Mouse (Mus musculus) cerebellum, adult 2 months (tissue): ENCODE data around the gene Top2b. TPM values are rescaled to one million over a fixed set of nuclear protein-coding genes. Genes with fewer than 3 reads are reported as not detected.
A peak's percentile ranks its signal among the peaks of the same experiment; 100 is the strongest.

Experiments
- DNase-seq, 2 experiments: peaks; one replicate each; pipeline ENCODE4 v3.0.0; 2021
- H3K27ac ChIP-seq: fragments of 200-500 bp; 2 replicates; pipeline ENCODE4 v1.5.1; 2012; ENCODE audit warnings: low read length, control low read depth, inconsistent platforms; ENCODE audit not compliant: insufficient read depth
- H3K27me3 ChIP-seq: fragments of 200-500 bp; 2 replicates; pipeline ENCODE4 v1.6.1; 2012; ENCODE audit warnings: inconsistent platforms, mild to moderate bottlenecking, low read length, moderate library complexity; ENCODE audit not compliant: control insufficient read depth, insufficient read depth
- H3K4me1 ChIP-seq: fragments of 200-500 bp; 2 replicates; pipeline ENCODE4 v1.6.1; 2011; ENCODE audit warnings: low read length; ENCODE audit not compliant: control insufficient read depth, insufficient read depth
- H3K4me3 ChIP-seq: fragments of 200-500 bp; replicated peaks from 2 replicates; pipeline ENCODE3; 2011; ENCODE audit warnings: mild to moderate bottlenecking, low read depth, low read length, control low read depth; ENCODE audit not compliant: insufficient read depth
- CTCF ChIP-seq: fragments of 200-500 bp; IDR thresholded peaks from 2 replicates; pipeline ENCODE4 v1.5.1; 2011; ENCODE audit warnings: low read depth, mild to moderate bottlenecking, control low read depth, low read length, moderate library complexity, borderline replicate concordance; ENCODE audit not compliant: insufficient read depth
- POLR2A ChIP-seq: fragments of 200-500 bp; IDR thresholded peaks from 2 replicates; pipeline ENCODE4 v1.6.1; 2011; ENCODE audit warnings: low read length, control low read depth, borderline replicate concordance; ENCODE audit not compliant: insufficient read depth
- WGBS: fragments of 180-500 bp; shearing (Covaris S2); methylation state at CpG from one replicate; pipeline ENCODE4 v1.1.7; 2018; 5-methylcytosine and 5-hydroxymethylcytosine counted together
- polyA plus RNA-seq: library from polyadenylated mRNA; depleted of rRNA; stranded (reverse); fragments of >200 nt; gene quantifications from 2 replicates; pipeline ENCODE4 v1.2.3, GENCODE M21; 2012

Top2b gene
- polyA plus RNA-seq, 1 experiment: 47.1 TPM

GRCm38 (mm10) chr14:16334260-16334659, 30.7 kb upstream of the Top2b start:
- Histone ChIP-seq H3K27ac (no peak overlapping the region), H3K27me3 (no peaks in the 10 kb centered on the region), H3K4me1 (no peaks in the 10 kb centered on the region), H3K4me3 (no peak overlapping the region)
- TF ChIP-seq CTCF: no peak
- TF ChIP-seq POLR2A: no peak
- 63% methylated on average over 3 of the region's 3 CpGs for WGBS
- DNase-seq: no peak

GRCm38 (mm10) chr14:16335835-16336417, 29.1 kb upstream of the Top2b start:
- no peaks in the 10 kb centered on the region for H3K27me3 ChIP-seq
- no peak overlapping the region for H3K27ac ChIP-seq
- no peak overlapping the region for H3K4me3 ChIP-seq
- no peaks in the 10 kb centered on the region for H3K4me1 ChIP-seq
- no peak for TF ChIP-seq POLR2A
- no peak for TF ChIP-seq CTCF
- WGBS: 50% methylated on average over 3 of the region's 3 CpGs
- no peak for DNase-seq

GRCm38 (mm10) chr14:16347505-16347904, 17.5 kb upstream of the Top2b start:
- 80% methylated on average over 9 of the region's 9 CpGs for WGBS
- Histone ChIP-seq H3K27me3 (no peaks in the 10 kb centered on the region), H3K4me1 (no peaks in the 10 kb centered on the region), H3K27ac (no peak overlapping the region), H3K4me3 (no peak overlapping the region)
- DNase-seq: no peak
- TF ChIP-seq CTCF: no peak
- no peak for TF ChIP-seq POLR2A

- H3K27ac ChIP-seq: no peak overlapping the region
- no peak for DNase-seq
- no peak overlapping the region for H3K4me3 ChIP-seq
- no peaks in the 10 kb centered on the region for H3K4me1 ChIP-seq
- WGBS: 85% methylated on average over 1 of the region's 1 CpGs
- H3K27me3 ChIP-seq: no peaks in the 10 kb centered on the region
- TF ChIP-seq POLR2A: no peak
- TF ChIP-seq CTCF: no peak
Measured at GRCm38 (mm10) chr14:16359704-16360103, 5.3 kb upstream of the Top2b start.

GRCm38 (mm10) chr14:16364161-16364831, 683 bp upstream of the Top2b start:
- no peak for TF ChIP-seq CTCF
- no peak for TF ChIP-seq POLR2A
- Histone ChIP-seq H3K4me1 (no peaks in the 10 kb centered on the region), H3K27ac (peak overlapping the region; percentile 87), H3K4me3 (peak overlapping the region; percentile 76), H3K27me3 (no peaks in the 10 kb centered on the region)
- peak; percentile 69 to 75 for DNase-seq
- WGBS: 1% methylated on average over 24 of the region's 32 CpGs

GRCm38 (mm10) chr14:16365362-16366173, 589 bp downstream of the Top2b start:
- no peaks in the 10 kb centered on the region for H3K4me1 ChIP-seq
- WGBS: under 1% methylated on average over 87 of the region's 87 CpGs
- no peaks in the 10 kb centered on the region for H3K27me3 ChIP-seq
- peak overlapping the region; percentile 92 for H3K27ac ChIP-seq
- peak; percentile 28; the same call in 1 of the 2 replicates for TF ChIP-seq POLR2A
- no peak for TF ChIP-seq CTCF
- peak overlapping the region; percentile 84 for H3K4me3 ChIP-seq
- peak; percentile 78 to 82 for DNase-seq

- peak overlapping the region; percentile 92 for H3K27ac ChIP-seq
- no peaks in the 10 kb centered on the region for H3K4me1 ChIP-seq
- peak overlapping the region; percentile 84 for H3K4me3 ChIP-seq
- DNase-seq: no peak
- 3% methylated on average over 16 of the region's 16 CpGs for WGBS
- TF ChIP-seq CTCF: no peak
- TF ChIP-seq POLR2A: no peak
- H3K27me3 ChIP-seq: no peaks in the 10 kb centered on the region
Measured at GRCm38 (mm10) chr14:16366174-16366889, 1.4 kb downstream of the Top2b start.
